Mouse (Mus musculus) heart, embryonic 13.5 days (tissue): ENCODE measurements around the gene Kcnk1. TPM values are rescaled to one million over a fixed set of nuclear protein-coding genes. Genes with fewer than 3 reads are reported as not detected.

Source experiments
- ATAC-seq: fragments of 200-750 bp; cut with Nextera tagmentation; 2 replicates; pipeline ENCODE4 v1.8.0; 2017; ENCODE audit warnings: moderate TSS enrichment; ENCODE audit not compliant: insufficient number of reproducible peaks, low FRiP score, low TSS enrichment; ENCODE audit errors: extremely low read depth
- H3K27ac ChIP-seq: fragments of 300-500 bp; sonication (generic); replicated peaks from 2 replicates; pipeline ENCODE4 v1.5.1; 2015; ENCODE audit warnings: moderate library complexity, mild to moderate bottlenecking, inconsistent platforms
- H3K27me3 ChIP-seq: fragments of 300-500 bp; sonication (generic); replicated peaks from 2 replicates; pipeline ENCODE4 v1.6.1; 2015; ENCODE audit warnings: mild to moderate bottlenecking, inconsistent platforms
- H3K36me3 ChIP-seq: fragments of 300-500 bp; sonication (generic); 2 replicates; pipeline ENCODE4 v1.6.1; 2015; ENCODE audit warnings: mild to moderate bottlenecking, inconsistent platforms
- H3K4me1 ChIP-seq: fragments of 300-500 bp; sonication (generic); 2 replicates; pipeline ENCODE4 v1.6.1; 2015; ENCODE audit warnings: inconsistent platforms
- H3K4me2 ChIP-seq: fragments of 300-500 bp; sonication (generic); 2 replicates; pipeline ENCODE4 v1.6.1; 2015; ENCODE audit warnings: inconsistent platforms, mild to moderate bottlenecking, moderate library complexity
- H3K4me3 ChIP-seq: fragments of 300-500 bp; sonication (generic); 2 replicates; pipeline ENCODE4 v1.5.1; 2015; ENCODE audit warnings: moderate library complexity, mild to moderate bottlenecking, inconsistent platforms
- H3K9ac ChIP-seq: fragments of 300-500 bp; sonication (generic); 2 replicates; pipeline ENCODE4 v1.6.1; 2015; ENCODE audit warnings: inconsistent platforms, mild to moderate bottlenecking, moderate library complexity
- H3K9me3 ChIP-seq: fragments of 300-500 bp; sonication (generic); 2 replicates; pipeline ENCODE4 v1.6.1; 2016; ENCODE audit warnings: inconsistent platforms
- WGBS: fragments of 180-500 bp; shearing (Covaris S2); methylation state at CpG from one replicate; pipeline ENCODE4 v1.1.7; 2015; ENCODE audit warnings: mixed read lengths; 5-methylcytosine and 5-hydroxymethylcytosine counted together
- polyA plus RNA-seq: library from polyadenylated mRNA; unstranded; fragments of >200 nt; fragmentation: Nextera tagmentation; extraction: Ambion mirVana; gene quantifications from 2 replicates; pipeline ENCODE4 v1.2.1, GENCODE M21; 2015

The Kcnk1 gene
- polyA plus RNA-seq, 1 experiment from 2014 or later = 3.8 TPM

DNA sequence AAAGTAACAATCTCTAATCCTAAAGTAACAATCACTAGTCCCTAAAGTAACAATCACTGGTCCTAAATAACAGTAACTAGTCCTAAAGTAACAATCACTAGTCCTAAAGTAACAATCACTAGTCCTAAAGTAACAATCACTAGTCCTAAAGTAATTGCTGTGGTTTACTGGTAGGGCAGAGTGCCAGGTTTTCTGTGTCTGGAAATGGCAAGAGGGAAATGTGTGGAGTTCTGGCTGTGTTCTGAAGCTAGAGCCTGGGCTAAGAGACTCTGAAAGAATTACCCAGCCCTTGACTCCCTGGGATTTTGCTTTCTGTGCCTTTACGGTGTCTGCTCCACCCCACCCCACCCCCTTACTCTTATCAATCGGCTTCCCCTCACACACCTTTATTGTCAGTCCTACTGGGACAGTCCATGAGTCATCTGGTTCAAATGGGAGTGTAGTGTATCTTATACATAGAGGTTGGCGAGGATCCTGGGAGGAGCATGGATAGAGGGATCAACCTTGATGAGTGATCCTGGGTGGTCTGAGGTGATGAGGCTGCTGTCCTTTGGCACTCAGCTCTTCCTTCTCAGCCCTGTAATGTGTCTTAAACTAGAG is 28.8 kb downstream of the Kcnk1 start:
- no peak overlapping the region for H3K4me2 ChIP-seq
- H3K9ac ChIP-seq = no peak overlapping the region
- H3K4me3 ChIP-seq = no peak overlapping the region
- H3K36me3 ChIP-seq = no peaks in the 10 kb centered on the region
- H3K4me1 ChIP-seq = no peaks in the 10 kb centered on the region
- WGBS = 47% methylated on average over 3 of the region's 3 CpGs
- no peak overlapping the region for H3K27ac ChIP-seq
- no peaks in the 10 kb centered on the region for H3K27me3 ChIP-seq
- ATAC-seq = no peak
- H3K9me3 ChIP-seq = no peaks in the 10 kb centered on the region

DNA sequence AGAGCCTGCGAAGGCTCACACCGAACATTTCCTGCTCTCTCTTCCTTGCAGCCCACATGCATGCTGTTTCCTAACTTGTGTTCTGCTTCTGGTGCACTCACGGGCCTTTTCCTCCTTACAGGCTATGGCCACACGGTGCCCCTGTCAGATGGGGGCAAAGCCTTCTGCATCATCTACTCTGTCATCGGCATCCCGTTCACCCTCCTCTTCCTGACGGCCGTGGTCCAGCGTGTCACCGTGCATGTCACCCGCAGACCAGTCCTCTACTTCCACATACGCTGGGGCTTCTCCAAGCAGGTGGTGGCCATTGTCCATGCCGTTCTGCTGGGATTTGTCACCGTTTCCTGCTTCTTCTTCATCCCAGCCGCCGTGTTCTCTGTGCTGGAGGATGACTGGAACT is 29.9 kb downstream of the Kcnk1 start:
- no peak for ATAC-seq
- no peaks in the 10 kb centered on the region for H3K36me3 ChIP-seq
- no peak overlapping the region for H3K9ac ChIP-seq
- no peaks in the 10 kb centered on the region for H3K4me1 ChIP-seq
- H3K27me3 ChIP-seq = no peaks in the 10 kb centered on the region
- H3K9me3 ChIP-seq = no peaks in the 10 kb centered on the region
- no peak overlapping the region for H3K4me3 ChIP-seq
- WGBS = 83% methylated on average over 16 of the region's 16 CpGs
- no peak overlapping the region for H3K27ac ChIP-seq
- H3K4me2 ChIP-seq = no peak overlapping the region

DNA sequence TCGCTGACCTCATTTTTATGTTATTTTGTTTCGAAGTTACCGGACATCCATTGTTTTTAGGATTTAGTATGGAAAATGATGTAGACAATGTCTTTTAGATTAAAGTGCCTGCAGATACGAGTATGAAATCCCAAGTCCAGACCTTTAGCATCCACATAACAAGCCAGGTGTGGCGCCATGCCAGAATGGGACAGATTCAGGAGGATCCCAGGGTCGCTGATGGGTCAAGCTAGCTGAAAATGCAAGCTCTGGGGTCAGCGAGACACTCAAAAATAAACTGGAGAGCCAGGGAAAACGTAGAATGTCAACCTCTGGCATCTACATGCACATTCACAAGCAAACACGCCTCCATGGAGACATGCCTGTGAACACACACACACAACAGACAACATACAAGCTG is 31.2 kb downstream of the Kcnk1 start:
- no peak overlapping the region for H3K4me3 ChIP-seq
- WGBS = 74% methylated on average over 9 of the region's 9 CpGs
- H3K27me3 ChIP-seq = no peaks in the 10 kb centered on the region
- no peak overlapping the region for H3K4me2 ChIP-seq
- H3K9me3 ChIP-seq = no peaks in the 10 kb centered on the region
- ATAC-seq = no peak
- no peak overlapping the region for H3K27ac ChIP-seq
- no peaks in the 10 kb centered on the region for H3K36me3 ChIP-seq
- no peak overlapping the region for H3K9ac ChIP-seq
- H3K4me1 ChIP-seq = no peaks in the 10 kb centered on the region

DNA sequence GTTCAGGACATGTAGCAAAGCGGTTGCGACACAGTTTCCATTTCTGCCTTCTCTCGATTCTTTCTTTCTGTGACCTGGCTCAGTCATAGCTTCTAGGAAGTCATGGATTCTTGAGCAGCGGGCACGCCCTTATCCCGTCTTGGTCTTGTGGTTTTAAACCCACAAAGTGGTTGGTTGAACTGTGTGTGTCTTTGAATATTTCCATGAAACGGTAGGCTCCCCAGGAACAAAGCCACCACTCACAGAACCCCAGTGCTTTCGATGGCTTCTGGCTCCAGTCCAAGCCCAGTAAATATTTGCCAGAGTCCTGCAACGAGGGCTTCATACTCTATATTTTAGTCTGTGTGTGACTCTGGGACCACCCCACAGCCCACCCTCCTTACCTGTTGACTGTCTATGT is 31.6 kb downstream of the Kcnk1 start:
- Histone ChIP-seq H3K4me1 (no peaks in the 10 kb centered on the region), H3K4me3 (no peak overlapping the region), H3K9ac (no peak overlapping the region), H3K36me3 (no peaks in the 10 kb centered on the region), H3K27ac (no peak overlapping the region), H3K4me2 (no peak overlapping the region), H3K27me3 (no peaks in the 10 kb centered on the region), H3K9me3 (no peaks in the 10 kb centered on the region)
- no peak for ATAC-seq
- 73% methylated on average over 9 of the region's 9 CpGs for WGBS

DNA sequence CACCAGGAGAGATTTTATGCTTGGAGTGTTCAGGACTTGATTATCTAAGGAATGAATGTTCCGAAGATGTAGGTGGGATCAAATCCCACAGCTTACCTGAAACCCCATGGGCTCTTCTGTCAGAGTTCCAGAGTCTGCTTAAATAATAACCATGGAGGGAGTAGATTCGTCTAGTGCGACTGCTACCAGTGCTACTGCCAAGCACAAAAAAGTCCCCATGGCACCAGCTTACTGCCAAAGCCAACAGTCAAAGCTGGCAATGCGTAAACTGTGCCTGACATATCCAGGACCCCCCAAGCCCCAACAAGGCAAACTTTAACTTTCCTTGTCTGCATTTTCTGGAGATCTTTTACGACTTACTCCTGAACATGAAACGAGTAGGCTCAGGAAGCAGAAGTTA is 32.5 kb downstream of the Kcnk1 start:
- ATAC-seq = no peak
- H3K4me2 ChIP-seq = no peak overlapping the region
- 73% methylated on average over 6 of the region's 6 CpGs for WGBS

DNA sequence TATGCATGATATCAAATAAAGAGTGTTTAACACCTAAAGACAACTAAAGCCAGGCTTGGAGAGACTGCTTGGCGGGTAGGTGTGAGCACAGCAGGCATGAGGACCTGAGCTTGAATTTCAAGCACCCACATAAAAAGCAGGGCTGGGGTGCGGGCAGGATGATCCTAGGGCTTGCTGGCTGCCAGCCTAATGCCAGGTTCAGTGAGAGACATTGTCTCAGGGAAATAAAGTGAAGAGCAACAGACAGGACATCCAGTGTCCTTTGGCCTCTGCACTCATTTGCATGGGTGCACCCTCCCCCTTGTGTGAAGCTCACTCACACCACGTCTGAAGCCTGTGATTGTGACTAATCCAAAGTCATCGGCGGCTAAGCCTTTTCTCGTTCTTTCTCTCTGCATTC is 34.0 kb downstream of the Kcnk1 start:
- H3K27ac ChIP-seq = no peak overlapping the region
- no peaks in the 10 kb centered on the region for H3K9me3 ChIP-seq
- no peaks in the 10 kb centered on the region for H3K27me3 ChIP-seq
- H3K36me3 ChIP-seq = no peaks in the 10 kb centered on the region
- H3K4me3 ChIP-seq = no peak overlapping the region
- no peak for ATAC-seq
- no peak overlapping the region for H3K4me2 ChIP-seq
- no peaks in the 10 kb centered on the region for H3K4me1 ChIP-seq
- 64% methylated on average over 6 of the region's 6 CpGs for WGBS
- no peak overlapping the region for H3K9ac ChIP-seq

More for the DNA sequence above, 32.5 kb downstream of the Kcnk1 start:
- no peaks in the 10 kb centered on the region for H3K27me3 ChIP-seq
- no peak overlapping the region for H3K4me3 ChIP-seq
- H3K36me3 ChIP-seq = no peaks in the 10 kb centered on the region
- no peak overlapping the region for H3K9ac ChIP-seq
- H3K27ac ChIP-seq = no peak overlapping the region
- H3K4me1 ChIP-seq = no peaks in the 10 kb centered on the region
- no peaks in the 10 kb centered on the region for H3K9me3 ChIP-seq

DNA sequence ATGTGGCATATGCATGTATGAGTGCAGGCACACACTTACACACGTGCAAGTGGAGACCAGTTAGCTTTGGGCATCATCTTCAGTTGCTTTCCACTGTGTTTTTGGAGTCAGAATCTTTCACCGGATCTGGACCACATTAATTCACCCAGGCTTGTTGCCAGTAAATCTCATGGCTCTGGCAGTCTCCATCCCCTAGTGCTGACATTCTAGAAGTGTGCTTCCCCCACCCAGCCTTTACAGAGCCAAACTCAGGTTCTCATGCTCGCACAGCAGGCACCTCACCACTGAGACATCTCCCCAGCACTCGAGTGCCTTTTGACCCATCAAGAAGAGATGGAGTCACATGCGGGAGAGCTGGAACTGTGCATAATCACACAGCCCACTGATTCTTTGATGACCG is 37.8 kb downstream of the Kcnk1 start:
- no peaks in the 10 kb centered on the region for H3K36me3 ChIP-seq
- H3K27me3 ChIP-seq = no peaks in the 10 kb centered on the region
- no peak overlapping the region for H3K27ac ChIP-seq
- H3K4me2 ChIP-seq = no peak overlapping the region
- H3K4me1 ChIP-seq = no peaks in the 10 kb centered on the region
- no peak overlapping the region for H3K4me3 ChIP-seq
- ATAC-seq = no peak
- 72% methylated on average over 6 of the region's 6 CpGs for WGBS
- H3K9ac ChIP-seq = no peak overlapping the region
- H3K9me3 ChIP-seq = no peaks in the 10 kb centered on the region

DNA sequence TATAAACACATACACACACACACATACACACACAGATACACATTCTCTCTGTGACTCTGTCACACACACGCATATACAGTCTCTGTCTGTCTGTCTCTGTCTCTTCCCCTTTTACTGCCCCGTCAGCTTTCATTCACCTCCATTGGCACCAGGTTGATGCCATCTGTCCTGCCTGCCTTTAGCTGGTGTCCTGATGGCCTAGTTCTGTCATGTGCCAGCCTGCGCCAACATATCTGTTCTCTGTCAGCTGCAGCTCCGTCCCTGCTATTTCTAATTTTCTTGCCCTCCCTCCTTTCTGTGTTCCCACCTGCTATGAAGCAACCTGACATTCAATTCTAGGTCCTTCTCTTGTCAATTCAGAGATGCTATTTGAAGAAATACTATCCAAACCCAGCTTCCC is 40.1 kb downstream of the Kcnk1 start:
- Histone ChIP-seq H3K36me3 (no peaks in the 10 kb centered on the region), H3K27ac (no peak overlapping the region), H3K4me2 (no peak overlapping the region), H3K9ac (no peak overlapping the region), H3K9me3 (no peaks in the 10 kb centered on the region), H3K27me3 (no peaks in the 10 kb centered on the region), H3K4me3 (no peak overlapping the region), H3K4me1 (no peaks in the 10 kb centered on the region)
- ATAC-seq = no peak
- 85% methylated on average over 4 of the region's 4 CpGs for WGBS

DNA sequence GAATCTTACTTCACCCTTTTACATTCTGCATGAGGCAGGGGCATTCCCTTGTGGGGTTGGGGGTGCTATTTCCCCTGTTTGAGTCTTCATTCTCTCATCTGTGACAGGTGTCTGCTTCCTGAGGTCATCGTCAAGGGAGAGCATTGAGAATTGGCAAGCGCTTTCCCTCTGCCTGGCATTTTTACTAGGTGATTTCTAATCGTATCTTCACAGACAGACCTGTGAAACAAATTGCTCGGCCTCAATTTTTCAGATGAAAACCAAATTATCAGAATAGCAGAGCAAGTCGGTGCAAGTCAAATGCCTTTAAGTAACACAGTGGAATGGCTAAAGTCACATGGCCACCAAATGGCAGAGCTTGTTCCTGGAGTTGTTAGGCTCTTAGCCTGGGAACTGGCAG is 41.4 kb downstream of the Kcnk1 start:
- no peak overlapping the region for H3K4me3 ChIP-seq
- H3K9me3 ChIP-seq = no peaks in the 10 kb centered on the region
- ATAC-seq = no peak
- H3K4me2 ChIP-seq = no peak overlapping the region
- 74% methylated on average over 5 of the region's 5 CpGs for WGBS
- H3K36me3 ChIP-seq = no peaks in the 10 kb centered on the region
- H3K4me1 ChIP-seq = no peaks in the 10 kb centered on the region
- H3K9ac ChIP-seq = no peak overlapping the region
- H3K27me3 ChIP-seq = no peaks in the 10 kb centered on the region
- no peak overlapping the region for H3K27ac ChIP-seq

DNA sequence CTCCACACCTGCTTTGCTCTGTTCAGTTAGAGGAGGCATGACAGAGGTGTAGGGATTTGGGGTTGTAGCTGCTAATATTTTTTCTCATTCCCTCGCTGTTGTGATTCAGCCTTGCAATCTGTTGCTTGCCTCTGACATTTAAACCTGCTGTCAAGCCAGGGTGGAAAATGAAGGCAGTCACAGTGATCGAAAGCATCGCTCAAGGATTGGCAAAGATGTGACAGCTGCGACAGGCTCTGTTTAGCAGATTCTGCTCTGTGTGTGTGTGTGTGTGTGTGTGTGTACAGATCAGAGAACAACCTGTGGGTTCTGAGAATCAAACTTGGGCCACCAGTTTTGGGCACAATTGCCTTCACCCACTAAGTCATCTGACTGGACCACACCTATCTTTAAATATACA is 50.8 kb downstream of the Kcnk1 start:
- peaks cover 6% of the 10 kb centered on the region; the same call in 1 of the 2 replicates for H3K27me3 ChIP-seq
- WGBS = 88% methylated on average over 4 of the region's 4 CpGs
- ATAC-seq = no peak
- H3K4me1 ChIP-seq = no peaks in the 10 kb centered on the region
- H3K9me3 ChIP-seq = no peaks in the 10 kb centered on the region
- no peak overlapping the region for H3K4me2 ChIP-seq
- H3K9ac ChIP-seq = no peak overlapping the region
- H3K36me3 ChIP-seq = no peaks in the 10 kb centered on the region
- no peak overlapping the region for H3K4me3 ChIP-seq
- H3K27ac ChIP-seq = no peak overlapping the region

DNA sequence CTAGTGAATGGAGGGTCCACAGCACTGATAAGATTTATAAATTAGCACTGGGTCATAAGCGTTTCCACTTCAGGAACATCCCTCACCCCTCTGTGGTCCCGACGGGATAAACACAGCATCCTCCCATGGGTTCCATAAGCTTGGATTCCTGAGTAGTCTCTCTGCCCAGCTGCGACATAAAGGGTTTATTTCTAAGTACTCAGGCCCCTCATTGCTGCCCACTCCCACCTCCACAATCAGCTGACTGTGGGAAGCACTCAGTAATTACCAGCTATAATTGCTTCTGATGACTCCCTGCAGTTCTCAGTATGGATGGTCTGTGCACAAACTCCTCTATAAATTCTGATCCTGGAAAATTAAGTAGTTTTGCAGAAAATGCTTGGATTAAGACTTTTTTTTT is 58.9 kb downstream of the Kcnk1 start:
- Histone ChIP-seq H3K4me1 (no peaks in the 10 kb centered on the region), H3K36me3 (no peaks in the 10 kb centered on the region), H3K4me3 (no peak overlapping the region), H3K27me3 (no peaks in the 10 kb centered on the region; the same call in 1 of the 2 replicates), H3K9me3 (no peaks in the 10 kb centered on the region), H3K4me2 (no peak overlapping the region), H3K27ac (no peak overlapping the region), H3K9ac (no peak overlapping the region)
- 74% methylated on average over 4 of the region's 4 CpGs for WGBS
- no peak for ATAC-seq

DNA sequence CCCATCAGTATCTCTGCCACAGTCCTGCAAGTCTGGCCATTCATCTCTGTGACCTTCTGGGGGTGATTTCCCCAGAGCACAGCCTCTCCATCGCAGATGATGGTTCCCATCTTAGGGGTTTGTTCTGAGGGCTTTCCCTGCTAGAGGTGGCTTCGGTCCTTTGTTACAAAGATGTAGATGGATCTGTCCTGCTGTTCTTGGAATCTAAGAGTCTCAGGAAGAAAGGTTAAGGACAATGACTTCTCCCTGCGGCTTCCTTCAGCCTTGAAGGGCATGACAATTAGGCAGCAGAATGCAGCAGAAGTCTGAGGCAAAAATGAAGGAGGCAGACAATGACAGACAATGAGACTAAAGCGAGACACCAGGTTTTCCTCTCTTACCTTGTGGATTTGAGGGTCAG is 63.9 kb downstream of the Kcnk1 start:
- H3K9ac ChIP-seq = no peak overlapping the region
- H3K4me2 ChIP-seq = no peak overlapping the region
- H3K36me3 ChIP-seq = no peaks in the 10 kb centered on the region
- H3K4me3 ChIP-seq = no peak overlapping the region
- peaks cover 4% of the 10 kb centered on the region; the same call in 1 of the 2 replicates for H3K27me3 ChIP-seq
- H3K27ac ChIP-seq = no peak overlapping the region
- no peaks in the 10 kb centered on the region for H3K9me3 ChIP-seq
- ATAC-seq = no peak
- H3K4me1 ChIP-seq = no peaks in the 10 kb centered on the region
- 77% methylated on average over 4 of the region's 4 CpGs for WGBS
